Mouse (Mus musculus) kidney, adult 2 months (tissue): Measurements from ENCODE around the gene Babam1. TPM values are rescaled to one million over a fixed set of nuclear protein-coding genes. Genes with fewer than 3 reads are reported as not detected.

Experiments used
- DNase-seq: peaks from one replicate; pipeline ENCODE4 v3.0.0; 2021
- H3K27ac ChIP-seq: fragments of 200-500 bp; 2 replicates; pipeline ENCODE4 v1.5.1; 2012; ENCODE audit warnings: low read depth, low read length, control low read depth, inconsistent platforms; ENCODE audit not compliant: insufficient read depth
- H3K27me3 ChIP-seq: fragments of 200-500 bp; replicated peaks from 2 replicates; pipeline ENCODE4 v1.6.1; 2012; ENCODE audit warnings: mild to moderate bottlenecking, moderate library complexity, low read length, inconsistent platforms; ENCODE audit not compliant: control insufficient read depth, insufficient read depth
- H3K36me3 ChIP-seq: fragments of 200-500 bp; 2 replicates; pipeline ENCODE4 v1.6.1; 2012; ENCODE audit warnings: mild to moderate bottlenecking, moderate library complexity, low read length, inconsistent platforms; ENCODE audit not compliant: control insufficient read depth, insufficient read depth
- H3K4me1 ChIP-seq: fragments of 200-500 bp; 2 replicates; pipeline ENCODE4 v1.6.1; 2011; ENCODE audit warnings: low read length; ENCODE audit not compliant: control insufficient read depth, insufficient read depth
- H3K4me3 ChIP-seq: fragments of 200-500 bp; 2 replicates; pipeline ENCODE4 v1.5.1; 2011; ENCODE audit warnings: mild to moderate bottlenecking, low read depth, low read length, control low read depth; ENCODE audit not compliant: insufficient read depth
- CTCF ChIP-seq: fragments of 200-500 bp; conservative IDR thresholded peaks from 2 replicates; pipeline ENCODE4 v1.5.1; 2011; ENCODE audit warnings: low read depth, mild to moderate bottlenecking, control low read depth, low read length, moderate library complexity, mixed read lengths; ENCODE audit not compliant: insufficient read depth, insufficient read length
- POLR2A ChIP-seq: fragments of 200-500 bp; IDR thresholded peaks from one replicate; pipeline ENCODE4 v1.6.1; 2011; ENCODE audit warnings: low read depth, low read length, control low read depth
- WGBS: fragments of 180-500 bp; shearing (Covaris S2); methylation state at CpG from one replicate; pipeline ENCODE4 v1.1.7; 2018; 5-methylcytosine and 5-hydroxymethylcytosine counted together
- polyA plus RNA-seq: library from polyadenylated mRNA; depleted of rRNA; stranded (reverse); fragments of >200 nt; gene quantifications from 2 replicates; pipeline ENCODE4 v1.2.3, GENCODE M21; 2012

The Babam1 gene
- polyA plus RNA-seq, 1 experiment: 153 TPM

DNA sequence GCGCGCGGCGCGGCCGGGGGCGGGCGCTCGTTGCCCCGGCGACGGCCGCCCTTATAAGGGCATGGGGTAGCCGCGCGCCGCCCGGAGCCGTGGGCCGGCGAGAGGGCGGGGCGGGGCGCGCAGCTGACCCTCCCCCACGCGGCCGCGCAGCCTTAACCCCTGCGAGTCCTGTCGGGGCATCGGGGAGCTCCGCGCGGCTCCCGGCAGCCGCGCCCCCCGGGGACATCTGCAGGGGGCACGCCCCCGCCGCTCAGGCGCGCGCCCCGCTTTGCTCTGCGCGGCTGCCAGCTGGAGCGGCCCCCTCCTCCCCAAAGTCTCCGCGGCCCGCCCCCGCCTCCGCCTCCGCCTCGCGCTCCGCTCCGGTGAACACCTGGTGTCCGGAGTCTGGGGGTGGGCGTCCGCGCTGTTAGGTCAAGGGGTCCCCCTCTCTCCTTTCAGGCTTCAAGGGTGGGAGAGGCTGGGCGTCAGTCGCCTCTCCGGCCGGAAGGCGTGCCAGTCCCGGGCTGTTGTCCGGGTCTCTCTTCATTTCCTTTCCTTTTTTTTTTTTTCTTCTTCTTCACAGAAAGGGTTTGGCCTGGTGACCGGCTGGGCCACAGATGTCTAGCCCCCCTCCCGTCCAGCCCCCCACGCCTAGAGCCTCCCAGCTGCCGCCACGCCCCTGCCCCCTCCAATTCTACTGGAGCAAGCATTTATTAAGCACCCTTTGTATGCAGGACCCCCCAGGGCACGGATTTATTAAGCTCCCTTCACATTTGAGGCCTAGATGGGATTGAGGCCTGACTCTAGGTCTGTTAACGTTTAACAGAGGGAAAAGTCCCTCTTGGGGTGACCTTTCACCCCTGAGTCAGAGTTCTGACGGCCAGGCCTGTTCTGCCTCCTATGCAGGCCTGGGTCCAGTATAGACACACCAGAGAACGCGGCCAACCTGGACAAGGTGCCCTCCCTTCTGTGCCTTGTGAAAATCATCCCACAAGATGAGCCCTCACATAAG is 14.4 kb upstream of the Babam1 start:
- no peak for TF ChIP-seq POLR2A
- no peak for TF ChIP-seq CTCF
- peak overlapping the region; percentile 96 for H3K27ac ChIP-seq

GRCm38 (mm10) chr8:71383396-71383795 is 13.3 kb upstream of the Babam1 start:
- no peak overlapping the region for H3K4me3 ChIP-seq
- 20% methylated on average over 12 of the region's 12 CpGs for WGBS
- H3K27ac ChIP-seq: peak overlapping the region; percentile 96
- TF ChIP-seq CTCF (no peak), POLR2A (no peak)
- H3K27me3 ChIP-seq: no peaks in the 10 kb centered on the region
- H3K36me3 ChIP-seq: no peaks in the 10 kb centered on the region
- H3K4me1 ChIP-seq: peaks cover 26% of the 10 kb centered on the region
- DNase-seq: peak; percentile 69

More for the DNA sequence above, 14.4 kb upstream of the Babam1 start:
- Histone ChIP-seq H3K4me3 (peak overlapping the region; percentile 95), H3K27me3 (no peaks in the 10 kb centered on the region), H3K36me3 (no peaks in the 10 kb centered on the region), H3K4me1 (peaks cover 29% of the 10 kb centered on the region)
- WGBS: 4% methylated on average over 75 of the region's 80 CpGs
- DNase-seq: peak; percentile 95

GRCm38 (mm10) chr8:71383860-71384259 is 12.8 kb upstream of the Babam1 start:
- 33% methylated on average over 3 of the region's 3 CpGs for WGBS

GRCm38 (mm10) chr8:71385212-71385835 is 11.3 kb upstream of the Babam1 start:
- WGBS: 89% methylated on average over 12 of the region's 12 CpGs
- peak; percentile 30 for DNase-seq
- no peak overlapping the region for H3K4me3 ChIP-seq
- TF ChIP-seq POLR2A (no peak), CTCF (peak; percentile 29; the same call in 1 of the 2 replicates)
- no peaks in the 10 kb centered on the region for H3K27me3 ChIP-seq
- no peak overlapping the region for H3K27ac ChIP-seq
- H3K4me1 ChIP-seq: peaks cover 17% of the 10 kb centered on the region
- no peaks in the 10 kb centered on the region for H3K36me3 ChIP-seq

More at GRCm38 (mm10) chr8:71383860-71384259, 12.8 kb upstream of the Babam1 start:
- peak overlapping the region; percentile 96 for H3K27ac ChIP-seq
- no peak for TF ChIP-seq POLR2A
- no peak for TF ChIP-seq CTCF
- peaks cover 22% of the 10 kb centered on the region for H3K4me1 ChIP-seq
- DNase-seq: no peak
- no peaks in the 10 kb centered on the region for H3K36me3 ChIP-seq
- no peak overlapping the region for H3K4me3 ChIP-seq
- H3K27me3 ChIP-seq: no peaks in the 10 kb centered on the region

- TF ChIP-seq CTCF (no peak), POLR2A (no peak)
- Histone ChIP-seq H3K4me1 (peaks cover 8% of the 10 kb centered on the region), H3K27me3 (no peaks in the 10 kb centered on the region), H3K36me3 (no peaks in the 10 kb centered on the region), H3K4me3 (no peak overlapping the region), H3K27ac (peak overlapping the region; percentile 43; the same call in 1 of the 2 replicates)
- DNase-seq: peak; percentile 64
- 62% methylated on average over 1 of the region's 1 CpGs for WGBS
Measured at GRCm38 (mm10) chr8:71388267-71388666, 8.4 kb upstream of the Babam1 start.

- Histone ChIP-seq H3K27ac (no peak overlapping the region), H3K36me3 (no peaks in the 10 kb centered on the region)
- no peak for DNase-seq
Measured at GRCm38 (mm10) chr8:71391696-71392095, 5.0 kb upstream of the Babam1 start.

GRCm38 (mm10) chr8:71392391-71392790 is 4.3 kb upstream of the Babam1 start:
- Histone ChIP-seq H3K36me3 (no peaks in the 10 kb centered on the region), H3K27me3 (no peaks in the 10 kb centered on the region), H3K4me1 (peaks cover 3% of the 10 kb centered on the region; the same call in 1 of the 2 replicates), H3K27ac (no peak overlapping the region), H3K4me3 (no peak overlapping the region)
- TF ChIP-seq POLR2A (no peak), CTCF (no peak)
- 81% methylated on average over 5 of the region's 5 CpGs for WGBS
- DNase-seq: no peak

More at GRCm38 (mm10) chr8:71391696-71392095, 5.0 kb upstream of the Babam1 start:
- Histone ChIP-seq H3K4me3 (no peak overlapping the region), H3K27me3 (no peaks in the 10 kb centered on the region), H3K4me1 (peaks cover 3% of the 10 kb centered on the region; the same call in 1 of the 2 replicates)
- WGBS: 92% methylated on average over 2 of the region's 2 CpGs
- TF ChIP-seq CTCF (no peak), POLR2A (no peak)
